Mouse (Mus musculus) spleen, adult 12 weeks (tissue): ENCODE measurements around the gene Arl15.

ENCODE experiments used
- DNase-seq: peaks from one replicate; pipeline ENCODE4 v3.0.0; 2022; ENCODE audit warnings: low spot score

Arl15 gene

DNA sequence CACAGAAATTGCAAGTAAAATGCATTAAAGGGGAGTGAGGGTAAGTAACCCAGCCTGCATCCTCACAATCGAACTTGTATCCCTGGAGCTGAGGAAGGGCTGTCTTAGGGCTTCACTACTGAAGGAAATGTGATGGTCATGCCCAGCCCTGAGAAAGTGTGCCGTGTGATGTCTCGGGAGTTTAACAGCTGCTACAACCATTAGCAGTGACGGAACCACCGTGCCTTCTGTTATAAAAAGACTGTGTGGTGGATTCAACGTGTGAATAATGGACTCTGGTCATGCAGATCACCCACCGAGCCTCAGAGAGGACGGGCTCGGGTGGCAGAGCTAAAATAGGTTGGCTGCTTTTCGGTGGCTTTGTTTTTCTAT, 357.4 kb downstream of the Arl15 start:
- no peak for DNase-seq

DNA sequence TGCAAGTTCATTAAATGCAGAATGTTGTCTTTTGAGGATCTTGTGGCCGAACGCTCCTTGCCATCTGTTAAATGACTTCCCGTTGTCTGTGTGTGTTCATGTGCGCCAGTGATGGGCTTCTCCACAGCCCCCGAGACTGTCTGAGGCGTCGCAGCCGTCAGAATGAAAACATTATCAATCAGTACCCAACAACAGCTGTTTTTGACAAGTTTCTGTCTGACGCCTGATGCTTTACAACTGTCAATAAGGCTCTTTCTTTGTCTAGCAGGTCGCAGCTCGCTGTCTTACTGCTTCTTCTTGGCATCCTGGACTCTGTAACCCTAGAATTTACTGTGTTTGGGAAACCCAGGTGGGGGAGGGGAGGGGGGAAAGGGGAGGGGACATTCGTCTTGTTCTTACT, 362.4 kb downstream of the Arl15 start:
- no peak for DNase-seq

DNA sequence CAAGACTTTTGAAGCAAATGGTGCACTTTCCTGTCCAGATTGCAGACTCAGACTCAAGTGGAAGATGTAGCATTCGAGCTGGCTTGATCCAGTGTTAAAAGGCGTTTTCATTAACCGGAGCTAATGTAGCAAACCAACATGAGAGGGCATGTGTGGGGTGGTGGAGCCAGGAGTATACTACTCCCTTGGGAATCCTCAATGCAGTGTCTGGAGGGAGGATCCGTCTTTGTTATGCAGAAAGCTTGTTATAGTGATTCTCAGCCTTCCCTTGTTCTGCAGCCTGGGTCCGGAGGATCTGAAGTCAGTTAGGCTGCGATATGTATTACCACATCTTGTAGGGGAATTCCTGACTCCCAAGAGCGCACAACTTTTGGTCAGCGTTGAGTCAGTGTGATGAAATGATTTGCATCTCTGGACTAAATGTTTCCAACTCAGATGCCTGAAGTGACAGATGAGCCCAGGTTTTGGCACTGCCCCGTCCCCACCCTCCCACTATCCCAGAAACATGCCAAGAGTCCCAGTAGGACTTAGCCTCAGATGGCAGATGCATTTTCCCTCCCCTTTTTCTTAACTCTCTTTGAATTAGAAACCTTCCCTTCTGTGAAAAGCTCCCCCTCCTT, 363.9 kb downstream of the Arl15 start:
- no peak for DNase-seq

DNA sequence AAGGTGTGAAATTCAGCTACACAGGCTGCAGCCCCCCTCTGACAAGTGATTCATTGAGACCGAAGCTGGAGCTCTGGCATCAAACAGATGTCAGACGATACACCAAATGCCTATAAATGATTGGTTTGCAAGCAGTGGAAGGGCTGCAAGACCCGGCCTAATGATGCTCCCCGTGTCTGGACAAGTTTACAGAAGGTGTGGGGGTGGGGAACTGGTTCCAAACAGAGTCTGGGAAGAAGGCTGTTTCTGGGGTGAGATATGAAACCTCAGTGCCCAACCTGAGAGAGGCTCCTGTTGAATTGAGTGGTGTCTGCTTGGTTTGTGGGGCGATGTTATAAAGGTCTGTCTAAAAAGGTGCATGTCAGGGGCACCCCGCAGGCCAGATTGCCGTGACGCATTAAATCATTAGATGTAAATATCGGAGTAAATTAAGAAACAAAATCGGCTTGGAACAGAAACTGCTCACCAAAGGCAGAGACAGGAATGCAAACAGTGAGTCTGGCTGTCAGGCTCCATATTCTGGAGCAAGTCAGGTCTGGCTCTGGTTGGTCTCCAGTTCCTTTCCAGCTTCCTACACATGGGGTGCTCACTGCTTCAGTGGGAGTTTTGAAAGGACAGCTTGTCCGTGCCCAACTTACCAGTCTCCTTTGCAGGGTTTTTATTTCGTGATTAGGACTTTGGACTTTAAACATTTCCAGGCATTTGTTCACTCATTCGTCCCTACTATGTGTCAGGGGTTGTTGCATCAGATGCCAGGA, 365.5 kb downstream of the Arl15 start:
- DNase-seq: no peak

DNA sequence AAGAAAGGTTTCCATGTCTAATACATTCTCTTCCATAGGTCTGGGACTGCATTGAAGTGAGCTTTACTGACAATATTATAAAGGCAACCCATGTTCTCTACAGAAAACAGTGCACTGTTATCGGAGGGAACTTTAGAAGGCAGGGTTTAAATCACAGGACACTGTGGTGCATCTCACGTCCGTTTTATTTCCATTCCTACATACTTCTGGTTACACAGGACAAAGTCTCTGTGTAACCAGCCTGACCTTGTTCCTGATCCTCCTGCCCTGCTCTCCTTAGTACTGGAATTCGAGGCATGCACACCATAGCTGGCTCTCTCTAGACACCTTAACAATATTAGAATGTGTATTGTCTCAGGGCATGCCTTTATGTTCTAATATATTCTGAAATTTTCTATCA, 368.4 kb downstream of the Arl15 start:
- no peak for DNase-seq

DNA sequence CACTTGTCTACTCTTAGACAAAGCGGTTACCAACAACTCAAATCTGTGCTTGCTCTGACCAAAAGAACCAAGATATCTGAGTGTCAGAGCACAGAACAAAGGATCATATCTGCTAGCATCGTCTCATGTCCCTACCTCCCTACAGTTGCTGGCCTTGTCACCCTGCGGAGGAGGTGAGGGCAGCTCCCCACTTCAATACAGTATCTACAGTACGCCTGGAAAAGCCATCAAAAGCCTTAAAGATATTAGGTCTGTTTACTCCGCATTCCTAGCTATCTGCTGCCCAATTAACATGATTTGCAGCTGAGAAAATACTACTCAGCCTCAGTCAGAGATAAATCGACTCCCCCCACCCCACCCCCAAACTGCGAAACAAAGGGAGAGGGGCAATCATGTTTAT, 371.3 kb downstream of the Arl15 start:
- DNase-seq: no peak

DNA sequence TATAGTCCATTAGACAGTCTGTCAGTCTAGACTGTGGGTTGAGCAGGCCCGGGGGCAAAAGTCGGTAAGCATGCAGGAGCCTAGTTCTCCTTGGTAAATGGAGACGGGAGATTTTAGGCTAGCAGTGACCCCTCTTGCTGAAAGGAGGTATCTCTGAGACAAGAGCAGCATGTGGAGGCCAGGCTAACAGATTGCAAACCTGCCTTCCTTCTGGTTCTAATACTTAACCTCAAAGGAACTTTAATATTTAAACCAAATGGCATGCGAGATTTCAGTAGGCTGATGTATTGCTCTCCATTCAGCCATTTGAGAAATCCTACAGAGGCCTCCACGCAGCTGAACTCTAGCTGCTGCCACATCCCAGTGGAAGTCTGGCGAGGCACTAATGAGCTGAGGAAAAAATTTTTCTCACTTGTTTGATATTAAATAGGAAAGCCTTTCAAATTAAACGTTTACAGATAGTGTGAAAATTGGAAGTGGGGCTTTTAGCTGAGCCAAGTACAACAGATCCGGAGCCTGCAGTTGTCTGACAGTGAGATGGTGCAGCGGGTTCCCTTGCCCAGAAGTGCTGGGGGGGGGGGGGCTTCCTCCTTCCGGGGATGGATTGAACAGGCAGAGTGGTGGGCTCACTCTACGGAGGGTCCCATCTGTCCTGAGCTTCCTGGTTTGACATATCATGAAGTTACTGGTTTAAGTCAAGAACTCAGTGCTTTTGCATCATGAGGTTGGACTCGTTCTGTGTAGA, 372.3 kb downstream of the Arl15 start:
- DNase-seq: no peak

DNA sequence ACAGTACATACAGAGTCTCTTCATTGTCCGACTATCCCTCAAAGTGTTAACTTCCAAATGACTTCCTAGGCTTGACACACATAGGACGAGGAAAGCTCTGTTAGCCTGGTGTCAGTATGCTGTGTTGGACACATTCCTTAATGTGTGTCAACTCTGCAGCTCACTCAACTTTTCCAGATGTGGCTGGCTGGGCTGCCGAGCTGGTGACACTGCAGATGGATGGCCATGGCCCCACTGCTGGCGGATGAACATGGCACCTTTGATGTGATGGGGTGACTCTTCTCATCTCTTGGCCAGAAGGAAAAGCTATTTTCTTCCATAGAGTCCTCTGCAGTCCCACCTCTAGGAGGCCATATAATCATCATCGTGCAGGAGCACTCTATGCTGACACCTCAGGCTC, 375.8 kb downstream of the Arl15 start:
- DNase-seq: no peak

DNA sequence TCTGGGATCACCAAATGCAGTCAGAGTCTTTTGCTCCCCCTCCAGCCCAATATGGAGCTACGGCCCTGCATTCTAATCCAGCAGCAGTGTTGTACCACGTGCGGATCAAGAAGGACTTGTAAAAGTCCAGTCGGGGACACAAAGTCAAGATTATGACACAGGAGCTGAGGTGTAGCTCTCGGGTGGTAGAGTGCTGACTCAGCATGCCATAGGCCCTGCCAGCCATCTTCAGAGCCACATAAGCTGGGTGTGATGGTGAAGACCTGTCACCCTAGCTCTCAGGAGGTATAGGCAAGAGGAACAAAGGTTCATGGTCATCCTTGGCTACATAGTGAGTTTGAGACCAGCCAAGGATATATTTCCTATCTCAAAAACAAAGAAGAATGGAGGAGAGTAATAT, 377.2 kb downstream of the Arl15 start:
- DNase-seq: no peak

DNA sequence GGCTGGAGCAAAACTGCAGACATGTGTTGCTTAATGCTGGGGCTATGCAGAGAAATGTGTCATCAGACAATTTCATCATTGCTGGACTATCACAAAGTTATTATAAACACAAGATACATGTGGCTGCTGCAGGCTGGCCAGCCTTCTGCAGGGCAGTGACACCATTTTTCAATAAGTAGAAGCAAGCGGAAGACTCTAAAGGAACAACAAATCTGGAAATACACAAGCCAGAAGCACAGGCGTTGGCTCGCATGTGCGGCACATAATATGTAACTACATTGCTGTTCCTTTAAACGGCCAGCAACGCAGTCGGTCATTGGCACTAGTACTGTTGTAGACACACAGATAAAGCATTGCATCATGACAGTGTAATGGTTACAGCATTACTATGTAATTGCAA, 393.8 kb downstream of the Arl15 start:
- DNase-seq: no peak

DNA sequence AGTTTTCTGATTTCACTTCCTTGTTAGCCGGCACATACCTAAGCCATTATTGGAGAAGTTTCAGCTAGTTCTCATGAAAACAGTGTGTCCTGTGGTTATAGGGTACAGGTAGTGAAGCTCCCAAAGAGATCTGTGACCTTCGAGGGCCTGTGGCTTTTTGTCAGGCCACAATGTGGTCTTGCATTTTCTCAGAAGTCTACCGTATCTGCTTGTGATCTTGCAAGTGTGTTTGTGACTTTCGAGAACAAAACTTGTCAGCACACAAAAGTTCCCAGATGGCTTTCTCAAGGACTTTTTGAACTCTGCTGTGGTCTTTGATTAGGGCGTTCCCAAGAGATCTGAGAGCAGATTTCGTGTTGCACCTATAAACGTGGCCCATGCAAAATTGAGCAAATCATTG, 394.5 kb downstream of the Arl15 start:
- DNase-seq: no peak

DNA sequence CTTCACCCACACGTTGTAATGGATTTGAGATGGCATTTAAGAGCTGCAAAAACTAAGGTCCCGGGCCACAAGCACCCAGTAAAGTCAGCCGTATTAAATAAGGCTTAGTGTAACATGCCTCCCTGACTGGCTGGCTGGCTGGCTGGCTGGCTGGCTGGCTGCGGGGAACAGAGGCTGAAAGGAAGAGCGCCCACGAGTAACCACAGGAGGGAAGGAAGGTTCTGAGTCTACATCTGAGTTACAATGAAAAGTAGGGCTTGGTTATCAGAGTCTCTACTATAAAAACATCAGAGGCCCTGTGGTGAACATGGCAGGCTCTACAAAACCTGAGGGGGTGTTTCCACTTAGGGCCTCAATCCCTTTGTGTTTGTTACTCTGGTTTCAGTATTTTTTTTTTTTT, 395.1 kb downstream of the Arl15 start:
- no peak for DNase-seq

DNA sequence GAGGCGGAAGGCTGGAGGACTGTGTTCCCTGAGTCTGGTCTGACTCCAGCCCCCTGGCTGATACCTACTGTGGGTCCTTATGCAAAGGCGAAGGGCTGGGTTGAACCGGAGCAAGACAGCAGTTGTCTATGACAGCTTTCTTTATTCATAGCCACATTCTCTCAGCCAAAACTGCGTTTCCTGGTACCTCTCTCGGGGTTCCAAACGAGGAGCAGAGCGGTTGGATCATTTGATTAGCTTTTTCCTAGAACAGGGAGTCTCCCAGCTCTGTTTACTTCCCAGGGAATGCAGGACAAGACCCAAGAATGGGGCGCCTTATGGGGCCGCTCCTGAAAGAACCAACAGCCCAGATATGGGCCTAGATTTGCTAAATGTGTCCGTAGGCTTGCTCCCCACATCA, 396.6 kb downstream of the Arl15 start:
- no peak for DNase-seq

DNA sequence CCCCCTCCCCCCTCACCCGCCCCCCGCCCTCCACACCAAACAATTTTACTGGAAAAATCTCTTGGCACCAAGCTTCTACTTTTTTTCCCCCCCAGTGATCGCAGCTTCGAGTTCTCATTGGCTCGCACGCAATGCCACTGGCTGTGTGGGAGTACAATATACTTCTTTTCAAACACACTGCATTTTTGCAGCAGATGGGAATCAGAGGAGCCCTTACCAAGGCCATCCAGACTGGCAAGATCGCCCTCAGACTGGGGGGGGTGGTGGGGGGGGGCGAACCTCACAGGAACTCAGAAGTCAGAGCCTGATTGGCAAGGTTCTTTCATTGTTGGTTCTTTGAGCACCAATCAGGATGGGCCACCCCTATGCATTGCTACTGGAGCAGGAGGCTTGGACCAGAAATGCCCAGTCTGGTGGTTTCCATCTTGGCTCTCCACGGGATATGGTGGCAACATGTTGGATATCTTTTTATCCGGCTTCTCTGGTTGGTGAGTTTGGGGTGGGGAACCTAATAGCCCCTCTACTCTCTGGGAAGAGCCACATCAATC, 404.0 kb downstream of the Arl15 start:
- DNase-seq: no peak

DNA sequence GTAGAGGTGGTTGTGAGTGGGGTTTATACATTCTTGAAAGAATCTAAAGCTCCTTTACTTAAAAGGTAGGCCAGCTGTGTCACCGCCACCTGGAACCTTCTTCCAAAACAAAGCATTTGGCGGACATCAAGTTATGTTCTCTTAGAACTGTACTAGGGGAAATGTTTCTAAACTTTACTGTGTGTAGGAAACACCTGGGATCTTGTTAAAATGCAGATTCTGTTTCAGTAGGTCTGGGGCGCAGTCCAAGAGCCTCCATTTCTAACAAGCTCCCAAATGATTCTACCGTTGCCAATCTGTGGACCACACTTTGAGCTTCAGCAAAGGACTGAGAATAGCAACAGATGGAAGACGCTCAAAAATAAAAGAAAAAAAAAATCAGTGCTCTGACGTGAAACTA, 405.4 kb downstream of the Arl15 start:
- DNase-seq: no peak

DNA sequence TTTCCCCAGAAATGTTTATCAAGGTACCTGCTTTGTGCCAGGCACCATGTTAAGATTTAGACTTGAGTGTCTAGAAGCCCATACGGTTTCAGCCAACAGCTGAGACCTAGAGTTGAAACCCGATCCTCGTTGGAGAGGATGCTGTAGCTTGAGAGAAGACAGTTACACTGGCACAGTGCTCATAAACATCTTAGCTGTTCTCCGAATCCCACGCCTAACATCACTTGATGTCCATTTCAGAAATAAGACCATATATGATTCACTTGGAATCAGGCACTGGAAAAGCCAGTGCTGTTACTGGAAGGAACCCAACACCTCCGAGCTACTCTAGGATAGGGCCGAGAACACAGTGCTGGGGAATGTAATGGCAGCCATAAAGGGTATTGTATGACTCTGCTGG, 406.2 kb downstream of the Arl15 start:
- no peak for DNase-seq

DNA sequence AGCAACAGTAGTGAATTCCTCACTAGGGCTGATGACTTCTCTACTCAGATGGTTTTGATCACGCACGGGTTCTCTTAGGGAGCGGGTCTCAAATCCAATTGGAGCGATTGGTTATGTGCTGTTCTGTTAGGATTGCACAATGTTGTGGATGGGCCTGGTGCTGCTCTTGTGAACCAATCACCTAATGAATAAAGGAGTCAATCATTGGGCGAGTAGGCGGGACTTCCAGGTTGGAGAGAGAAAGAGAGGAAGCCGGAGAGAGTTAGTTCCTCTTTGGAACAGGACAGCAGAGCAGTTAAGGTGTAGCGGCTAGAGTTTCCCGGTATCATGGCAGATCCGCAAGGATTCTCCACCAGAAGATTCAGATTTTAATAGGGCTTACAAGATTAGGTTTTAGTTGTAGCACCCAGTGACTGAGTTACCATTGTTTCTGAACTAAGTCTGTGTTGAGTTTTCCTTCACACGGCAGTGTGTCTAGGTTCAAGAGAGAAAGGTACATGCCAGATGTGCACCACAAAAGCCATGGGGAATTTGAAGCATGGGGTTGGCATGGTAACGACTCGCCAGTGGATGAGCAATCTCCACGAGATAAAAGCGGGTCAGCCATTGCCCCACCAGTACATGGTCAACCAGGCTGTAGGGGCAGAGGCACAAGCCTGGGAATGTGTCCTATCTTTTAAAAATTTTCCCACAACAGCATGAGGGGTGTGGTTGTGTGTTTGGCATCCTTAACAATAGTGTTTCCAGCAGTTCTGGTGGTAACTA, 408.7 kb downstream of the Arl15 start:
- no peak for DNase-seq
